Mouse (Mus musculus) MEL (cell line): ENCODE measurements around the gene Brinp3. TPM values are rescaled to one million over a fixed set of nuclear protein-coding genes. Genes with fewer than 3 reads are reported as not detected.

Experiments used
- DNase-seq: peaks from one replicate; pipeline ENCODE4 v3.0.0; 2011; ENCODE audit warnings: low read depth, low spot score
- H3K27ac ChIP-seq: 2 replicates; pipeline ENCODE4 v1.5.1; 2012; ENCODE audit warnings: low read depth, mild to moderate bottlenecking, control low read depth, low read length, moderate library complexity; ENCODE audit not compliant: control insufficient read depth
- H3K27me3 ChIP-seq, 2 experiments: fragments of 150-350 bp in 1 of 2; sonication (generic) in 1 of 2; 2 replicates each; pipeline ENCODE4 v1.6.1; 2012; ENCODE audit warnings: low read length in 2 of 2, mild to moderate bottlenecking in 2 of 2, improper control_type of control experiment in 1 of 2, moderate library complexity in 1 of 2; ENCODE audit not compliant: insufficient read depth in 2 of 2, control insufficient read depth in 1 of 2
- H3K36me3 ChIP-seq, 2 experiments: 2 replicates each; pipeline ENCODE4 v1.6.1; 2012 to 2014; ENCODE audit warnings: low read length in 2 of 2, improper control_type of control experiment in 1 of 2, inconsistent platforms in 1 of 2, mild to moderate bottlenecking in 1 of 2; ENCODE audit not compliant: insufficient read depth in 2 of 2, control insufficient read depth in 1 of 2
- H3K4me1 ChIP-seq, 2 experiments: fragments of 150-350 bp in 1 of 2; sonication (generic) in 1 of 2; 2 replicates each; pipeline ENCODE4 v1.6.1; 2012; ENCODE audit warnings: low read length in 2 of 2, improper control_type of control experiment in 1 of 2, mild to moderate bottlenecking in 1 of 2; ENCODE audit not compliant: insufficient read depth in 2 of 2, control insufficient read depth in 1 of 2
- H3K4me3 ChIP-seq, 2 experiments: fragments of 150-350 bp in 1 of 2; sonication (generic) in 1 of 2; 2 replicates each; pipeline ENCODE4 v1.5.1; 2012; ENCODE audit warnings: low read depth in 2 of 2, low read length in 2 of 2, mild to moderate bottlenecking in 2 of 2, moderate library complexity in 2 of 2, control low read depth in 1 of 2, improper control_type of control experiment in 1 of 2; ENCODE audit not compliant: control insufficient read depth in 1 of 2, insufficient read depth in 1 of 2
- H3K79me2 ChIP-seq: 2 replicates; pipeline ENCODE4 v1.6.1; 2012; ENCODE audit warnings: mild to moderate bottlenecking, low read length, moderate library complexity; ENCODE audit not compliant: control insufficient read depth, poor library complexity, insufficient read depth
- H3K9ac ChIP-seq: 2 replicates; pipeline ENCODE4 v1.6.1; 2012; ENCODE audit warnings: low read depth, mild to moderate bottlenecking, control low read depth, low read length, moderate library complexity; ENCODE audit not compliant: control insufficient read depth, poor library complexity, severe bottlenecking
- H3K9me3 ChIP-seq: fragments of 150-350 bp; sonication (generic); replicated peaks from 2 replicates; pipeline ENCODE4 v1.6.1; 2012; ENCODE audit warnings: mild to moderate bottlenecking, low read length, improper control_type of control experiment, moderate library complexity; ENCODE audit not compliant: insufficient read depth
- CTCF ChIP-seq, 3 experiments: IDR thresholded peaks in 2 of 3; conservative IDR thresholded peaks in 1 of 3; 2 replicates each; pipeline ENCODE4 v1.5.1; 2011 to 2012; ENCODE audit warnings: low read length in 3 of 3, low read depth in 2 of 3, mild to moderate bottlenecking in 2 of 3, improper control_type of control experiment in 1 of 3, inconsistent platforms in 1 of 3, mixed read lengths in 1 of 3, moderate library complexity in 1 of 3; ENCODE audit not compliant: control insufficient read depth in 1 of 3, insufficient read depth in 1 of 3, poor library complexity in 1 of 3, severe bottlenecking in 1 of 3
- EP300 ChIP-seq, 2 experiments: IDR thresholded peaks; 2 replicates each; pipeline ENCODE4 v1.6.1; 2011; ENCODE audit warnings: improper control_type of control experiment in 2 of 2, low read length in 2 of 2, low read depth in 1 of 2, mild to moderate bottlenecking in 1 of 2
- HCFC1 ChIP-seq: IDR thresholded peaks from 2 replicates; pipeline ENCODE4 v1.6.1; 2012; ENCODE audit warnings: low read depth, mild to moderate bottlenecking, inconsistent platforms, low read length, improper control_type of control experiment, moderate library complexity
- JUND ChIP-seq: IDR thresholded peaks from 2 replicates; pipeline ENCODE4 v1.6.1; 2011; ENCODE audit warnings: low read depth, mild to moderate bottlenecking, improper control_type of control experiment, low read length
- KAT2A ChIP-seq: conservative IDR thresholded peaks from 2 replicates; pipeline ENCODE4 v1.6.1; 2012; ENCODE audit warnings: low read depth, low read length, improper control_type of control experiment, inconsistent platforms
- MAFK ChIP-seq: IDR thresholded peaks from 2 replicates; pipeline ENCODE4 v1.6.1; 2011; ENCODE audit warnings: low read depth, mild to moderate bottlenecking, low read length, improper control_type of control experiment, borderline replicate concordance
- MXI1 ChIP-seq: IDR thresholded peaks from 2 replicates; pipeline ENCODE4 v1.6.1; 2011; ENCODE audit warnings: mild to moderate bottlenecking, low read depth, low read length, improper control_type of control experiment
- NRF1 ChIP-seq: IDR thresholded peaks from 2 replicates; pipeline ENCODE4 v1.6.1; 2014; ENCODE audit warnings: low read depth, mild to moderate bottlenecking, inconsistent platforms, low read length, improper control_type of control experiment, moderate library complexity; ENCODE audit not compliant: poor library complexity, insufficient read depth, severe bottlenecking
- POLR2AphosphoS5 ChIP-seq: IDR thresholded peaks from 2 replicates; pipeline ENCODE4 v1.6.1; 2012; ENCODE audit warnings: low read depth, borderline replicate concordance, mild to moderate bottlenecking, inconsistent platforms, low read length, moderate library complexity, mixed read lengths
- SIN3A ChIP-seq: IDR thresholded peaks from 2 replicates; pipeline ENCODE4 v1.6.1; 2012; ENCODE audit warnings: low read length, improper control_type of control experiment, inconsistent platforms
- TAL1 ChIP-seq: IDR thresholded peaks from 2 replicates; pipeline ENCODE4 v1.6.1; 2012; ENCODE audit warnings: mild to moderate bottlenecking, inconsistent platforms, low read length, moderate library complexity, mixed read lengths
- TBP ChIP-seq: IDR thresholded peaks from 2 replicates; pipeline ENCODE4 v1.8.0; 2011; ENCODE audit warnings: low read depth, low read length, improper control_type of control experiment
- TCF12 ChIP-seq: IDR thresholded peaks from 2 replicates; pipeline ENCODE4 v1.6.1; 2014; ENCODE audit warnings: low read depth, mild to moderate bottlenecking, inconsistent platforms, low read length, improper control_type of control experiment, moderate library complexity
- UBTF ChIP-seq: IDR thresholded peaks from 2 replicates; pipeline ENCODE4 v1.6.1; 2012; ENCODE audit warnings: low read depth, mild to moderate bottlenecking, inconsistent platforms, low read length, improper control_type of control experiment, moderate library complexity, borderline replicate concordance; ENCODE audit not compliant: insufficient read depth
- USF1 ChIP-seq: IDR thresholded peaks from 2 replicates; pipeline ENCODE4 v1.6.1; 2014; ENCODE audit warnings: low read depth, mild to moderate bottlenecking, inconsistent platforms, low read length, improper control_type of control experiment, moderate library complexity
- USF2 ChIP-seq, 2 experiments: IDR thresholded peaks; 2 replicates each; pipeline ENCODE4 v1.6.1; 2011 to 2012; ENCODE audit warnings: improper control_type of control experiment in 2 of 2, low read length in 2 of 2, borderline replicate concordance in 1 of 2, inconsistent platforms in 1 of 2, low read depth in 1 of 2, mild to moderate bottlenecking in 1 of 2; ENCODE audit not compliant: insufficient read depth in 1 of 2
- ZC3H11A ChIP-seq: IDR thresholded peaks from 2 replicates; pipeline ENCODE4 v1.6.1; 2012; ENCODE audit warnings: low read depth, mild to moderate bottlenecking, inconsistent platforms, low read length, improper control_type of control experiment
- ZKSCAN1 ChIP-seq: IDR thresholded peaks from 2 replicates; pipeline ENCODE4 v1.6.1; 2012; ENCODE audit warnings: low read depth, mild to moderate bottlenecking, inconsistent platforms, low read length, improper control_type of control experiment, moderate library complexity
- polyA plus RNA-seq, 2 experiments: library from polyadenylated mRNA; stranded (reverse) in 1 of 2; unstranded in 1 of 2; fragments of >175 nt in 1 of 2; fragments of >200 nt in 1 of 2; gene quantifications; 2 replicates each; pipeline versions ENCODE4 v1.2.1 to v1.2.4; 2012; ENCODE audit warnings: low replicate concordance in 2 of 2, low read depth in 1 of 2; ENCODE audit not compliant: insufficient read length in 2 of 2, insufficient read depth in 1 of 2, missing spikeins in 1 of 2
- total RNA-seq: library from RNA; depleted of rRNA; stranded (reverse); fragments of 300-350 nt; gene quantifications from 2 replicates; pipeline ENCODE4 v1.2.3, GENCODE M21; 2012

The Brinp3 gene
- total and polyA plus RNA-seq, 3 experiments = not detected

GRCm38 (mm10) chr1:146787236-146787635, 292.7 kb downstream of the Brinp3 start:
- H3K27me3 ChIP-seq = no peaks in the 10 kb centered on the region
- no peak for DNase-seq
- TF ChIP-seq USF2 (IDR thresholded peaks at IDR 0.05; ENCODE audit: borderline replicate concordance in 1 of 2, insufficient read depth in 1 of 2, low read depth in 1 of 2, low read length in 2 of 2) (no peak), MXI1 (no peak), TCF12 (no peak), TAL1 (no peak), USF1 (no peak), HCFC1 (no peak), NRF1 (no peak), MAFK (no peak), JUND (no peak), SIN3A (no peak), POLR2AphosphoS5 (no peak), ZKSCAN1 (no peak), TBP (no peak), UBTF (no peak), CTCF (IDR thresholded peaks at IDR 0.05 in 2 of 3, conservative IDR thresholded peaks at IDR 0.05 in 1 of 3; ENCODE audit: control insufficient read depth in 1 of 3, insufficient read depth in 1 of 3, low read depth in 2 of 3, low read length in 3 of 3, poor library complexity in 1 of 3, severe bottlenecking in 1 of 3) (no peak), KAT2A (no peak)
- TF ChIP-seq, all 39 proteins: peak for 0
- H3K27ac ChIP-seq = no peak overlapping the region
- no peak overlapping the region for H3K4me3 ChIP-seq
- H3K9me3 ChIP-seq = no peaks in the 10 kb centered on the region
- no peaks in the 10 kb centered on the region for H3K79me2 ChIP-seq
- H3K9ac ChIP-seq = no peak overlapping the region
- no peaks in the 10 kb centered on the region for H3K4me1 ChIP-seq
- no peaks in the 10 kb centered on the region for H3K36me3 ChIP-seq

GRCm38 (mm10) chr1:146792826-146793225, 298.3 kb downstream of the Brinp3 start:
- no peaks in the 10 kb centered on the region for H3K79me2 ChIP-seq
- H3K4me3 ChIP-seq = no peak overlapping the region
- no peak for TF ChIP-seq TCF12
- no peak for TF ChIP-seq NRF1
- no peak for TF ChIP-seq POLR2AphosphoS5
- TF ChIP-seq EP300 (IDR thresholded peaks at IDR 0.05; ENCODE audit: low read depth in 1 of 2, low read length in 2 of 2) = no peak
- no peak for TF ChIP-seq ZC3H11A
- TF ChIP-seq ZKSCAN1 = no peak
- no peak for TF ChIP-seq HCFC1
- DNase-seq = no peak
- no peaks in the 10 kb centered on the region for H3K36me3 ChIP-seq
- H3K4me1 ChIP-seq = no peaks in the 10 kb centered on the region
- no peak overlapping the region for H3K9ac ChIP-seq
- H3K27me3 ChIP-seq = no peaks in the 10 kb centered on the region
- no peak overlapping the region for H3K27ac ChIP-seq
- H3K9me3 ChIP-seq = no peaks in the 10 kb centered on the region
